Mouse (Mus musculus) stomach, embryonic 16.5 days (tissue): ENCODE results near the gene Zfp330. TPM values are rescaled to one million over a fixed set of nuclear protein-coding genes. Genes with fewer than 3 reads are reported as not detected.

Experiments
- ATAC-seq: fragments of 200-750 bp; cut with Nextera tagmentation; 2 replicates; pipeline ENCODE4 v1.8.0; 2017; ENCODE audit warnings: moderate number of reproducible peaks, moderate TSS enrichment; ENCODE audit not compliant: insufficient read depth, low FRiP score
- H3K27ac ChIP-seq: fragments of 300-500 bp; sonication (generic); 2 replicates; pipeline ENCODE4 v1.5.1; 2014; ENCODE audit warnings: low read length
- H3K27me3 ChIP-seq: fragments of 300-500 bp; sonication (generic); 2 replicates; pipeline ENCODE4 v1.6.1; 2014; ENCODE audit warnings: low read length, control low read depth, mixed read lengths; ENCODE audit not compliant: control insufficient read depth, insufficient read depth
- H3K36me3 ChIP-seq: fragments of 300-500 bp; sonication (generic); 2 replicates; pipeline ENCODE4 v1.6.1; 2014; ENCODE audit warnings: low read length; ENCODE audit not compliant: control insufficient read depth, insufficient read depth
- H3K4me1 ChIP-seq: fragments of 300-500 bp; sonication (generic); 2 replicates; pipeline ENCODE4 v1.6.1; 2014; ENCODE audit warnings: low read length, control low read depth, mixed read lengths; ENCODE audit not compliant: control insufficient read depth, insufficient read depth
- H3K4me2 ChIP-seq: fragments of 300-500 bp; sonication (generic); 2 replicates; pipeline ENCODE4 v1.6.1; 2014; ENCODE audit warnings: low read depth, low read length, mixed read lengths
- H3K4me3 ChIP-seq: fragments of 300-500 bp; sonication (generic); replicated peaks from 2 replicates; pipeline ENCODE4 v1.5.1; 2014; ENCODE audit warnings: mild to moderate bottlenecking, low read length
- H3K9ac ChIP-seq: fragments of 300-500 bp; sonication (generic); 2 replicates; pipeline ENCODE4 v1.6.1; 2014; ENCODE audit warnings: low read length
- H3K9me3 ChIP-seq: fragments of 300-500 bp; sonication (generic); replicated peaks from 2 replicates; pipeline ENCODE4 v1.6.1; 2016; ENCODE audit warnings: low read length, control low read depth; ENCODE audit not compliant: control insufficient read depth
- WGBS: fragments of 180-500 bp; shearing (Covaris S2); extraction: QIAGEN DNeasy Blood & Tissue Kit; methylation state at CpG from one replicate; pipeline ENCODE4 v1.1.7; 2014; 5-methylcytosine and 5-hydroxymethylcytosine counted together
- polyA plus RNA-seq: library from polyadenylated mRNA; unstranded; fragments of >200 nt; fragmentation: Nextera tagmentation; extraction: Ambion mirVana; gene quantifications from 2 replicates; pipeline ENCODE4 v1.2.1, GENCODE M21; 2015

Gene Zfp330
- polyA plus RNA-seq, result 65.9 and 67.5 TPM in 2 replicates

DNA sequence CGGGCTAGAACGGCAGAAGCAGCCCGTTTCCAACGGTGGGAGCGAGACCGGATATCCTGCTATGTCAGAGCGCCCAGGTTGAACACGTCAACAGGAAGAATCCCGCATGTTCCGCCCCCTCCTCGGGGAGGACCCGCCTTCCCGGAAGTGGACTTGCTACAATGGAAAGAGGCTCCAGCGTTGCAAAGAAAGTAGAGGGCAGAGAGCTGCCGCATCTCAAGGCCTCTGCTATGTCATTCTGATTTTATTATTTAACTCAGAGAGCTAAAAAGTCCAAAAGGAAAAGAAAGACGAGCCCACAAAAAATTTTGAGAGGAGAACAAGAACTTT lies at the start of gene Zfp330:
Gene Zfp330, minus strand, starts transcription at position 68 of the 330 bp plus-strand sequence.
- 0% methylated on average over 16 of the region's 16 CpGs for WGBS
- H3K9me3 ChIP-seq, result no peaks in the 10 kb centered on the region
- ATAC-seq, result peak; percentile 98
- peaks cover 7% of the 10 kb centered on the region; the same call in 1 of the 2 replicates for H3K36me3 ChIP-seq
- peak within 1 kb of the TSS; percentile 68 for H3K27ac ChIP-seq
- H3K9ac ChIP-seq, result peak within 1 kb of the TSS; percentile 91
- H3K27me3 ChIP-seq, result no peaks in the 10 kb centered on the region
- H3K4me3 ChIP-seq, result peak within 1 kb of the TSS; percentile 82
- peaks cover 3% of the 10 kb centered on the region; the same call in 1 of the 2 replicates for H3K4me1 ChIP-seq
- peak within 1 kb of the TSS; percentile 70 for H3K4me2 ChIP-seq

DNA sequence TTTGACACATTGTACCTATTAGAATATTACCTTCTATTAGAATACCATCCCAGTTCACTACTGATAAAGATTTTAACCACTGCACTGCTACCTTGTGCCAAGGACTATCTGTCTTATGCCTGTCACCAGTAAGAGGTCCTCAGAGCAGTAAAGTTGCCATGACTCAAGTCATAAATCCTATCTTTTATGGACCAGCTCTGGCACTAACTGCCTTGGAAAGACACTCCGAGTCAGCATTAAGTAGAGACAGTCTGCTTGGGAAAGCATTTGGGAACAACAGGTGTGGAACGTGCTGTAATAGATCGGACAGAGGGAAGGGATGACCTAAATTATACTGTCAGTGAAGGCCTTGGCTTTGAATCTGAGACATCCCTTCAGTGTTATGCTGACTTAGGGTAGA lies 4.0 kb upstream of the Zfp330 start:
- ATAC-seq, result no peak
- 63% methylated on average over 3 of the region's 3 CpGs for WGBS

DNA sequence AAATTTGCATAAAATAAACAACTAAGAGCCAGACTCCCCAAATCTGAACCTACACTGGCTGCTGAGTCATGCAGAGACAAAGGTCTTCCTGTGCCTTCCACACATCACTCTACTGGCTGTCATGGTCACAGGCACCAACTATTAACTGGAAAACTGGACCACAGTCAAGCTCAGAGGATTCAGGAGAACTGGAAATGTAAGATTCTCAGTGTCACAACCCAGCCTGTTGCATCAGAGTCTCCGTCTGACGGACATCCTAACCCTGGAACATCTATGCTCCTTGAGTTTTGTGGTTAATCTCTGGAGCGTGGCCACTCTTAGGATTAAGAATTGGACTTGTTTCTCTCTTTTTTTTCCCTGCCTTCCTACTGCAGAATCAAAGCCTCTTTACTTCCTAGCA lies 3.4 kb upstream of the Zfp330 start:
- no peak overlapping the region for H3K27ac ChIP-seq
- ATAC-seq, result no peak
- H3K4me1 ChIP-seq, result peaks cover 3% of the 10 kb centered on the region; the same call in 1 of the 2 replicates
- no peaks in the 10 kb centered on the region for H3K27me3 ChIP-seq
- H3K36me3 ChIP-seq, result no peaks in the 10 kb centered on the region
- WGBS, result 74% methylated on average over 3 of the region's 3 CpGs
- no peak overlapping the region for H3K4me2 ChIP-seq
- no peak overlapping the region for H3K4me3 ChIP-seq
- H3K9me3 ChIP-seq, result no peaks in the 10 kb centered on the region
- H3K9ac ChIP-seq, result no peak overlapping the region

More for the DNA sequence above, 4.0 kb upstream of the Zfp330 start:
- Histone ChIP-seq H3K4me1 (peaks cover 3% of the 10 kb centered on the region; the same call in 1 of the 2 replicates), H3K27me3 (no peaks in the 10 kb centered on the region), H3K27ac (no peak overlapping the region), H3K9ac (no peak overlapping the region), H3K36me3 (no peaks in the 10 kb centered on the region), H3K4me2 (no peak overlapping the region), H3K9me3 (no peaks in the 10 kb centered on the region), H3K4me3 (no peak overlapping the region)

DNA sequence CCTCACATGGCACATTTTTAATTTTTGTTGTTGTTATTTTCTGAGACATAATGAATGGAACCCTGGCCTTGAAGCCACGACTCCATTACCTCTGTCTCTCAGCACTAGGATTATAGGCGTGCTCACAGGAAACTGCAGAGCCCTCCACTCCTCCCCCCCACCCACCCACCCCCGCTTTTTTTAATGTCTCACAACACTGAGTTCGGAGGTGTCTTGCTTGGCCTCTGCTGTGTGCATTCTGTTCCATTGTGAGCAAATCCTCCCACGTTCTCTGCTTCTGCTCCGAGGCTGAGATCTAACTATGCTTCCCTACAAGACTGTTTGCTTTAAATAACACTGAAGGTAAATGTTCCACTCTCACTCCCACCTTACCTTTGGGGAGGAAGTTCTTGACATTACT lies 522 bp upstream of the Zfp330 start:
- 43% methylated on average over 6 of the region's 6 CpGs for WGBS
- peak; percentile 23; the same call in 1 of the 2 replicates for ATAC-seq

DNA sequence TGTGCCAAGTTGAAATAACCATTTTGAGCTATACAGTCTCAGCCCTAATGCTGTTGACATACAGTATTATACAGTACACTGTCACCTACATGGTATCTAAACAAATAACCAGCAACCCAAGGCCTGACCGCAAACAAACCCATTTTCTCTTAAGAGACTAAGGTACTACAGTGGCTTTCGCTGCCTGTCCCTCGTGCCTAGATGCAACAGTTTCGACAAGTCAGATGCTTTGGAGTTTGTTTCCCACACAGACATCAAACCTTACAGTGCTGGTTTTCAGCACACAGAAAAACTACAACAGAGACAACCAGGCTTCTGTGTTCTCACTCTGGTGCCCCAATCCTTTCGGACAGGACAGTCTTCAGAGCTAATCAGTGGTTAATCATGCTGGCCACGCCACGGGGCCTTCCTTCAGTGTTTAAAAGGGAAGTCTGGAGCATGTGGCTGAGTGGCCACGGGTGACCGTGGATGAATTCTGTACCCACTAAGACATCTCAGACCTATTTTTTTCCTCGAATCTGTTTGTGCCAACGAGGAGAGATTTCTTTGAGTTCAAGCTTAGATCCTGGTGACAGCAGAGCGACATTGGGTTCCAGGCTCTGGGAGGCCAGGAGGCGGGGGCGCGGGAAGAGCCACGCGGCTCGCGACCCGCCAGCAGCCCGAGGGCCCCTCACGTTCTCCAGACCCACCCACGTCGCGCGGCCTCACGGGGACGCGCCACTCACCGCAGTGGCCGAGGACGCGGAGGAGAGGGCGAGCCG lies 448 bp downstream of the Zfp330 start:
- H3K27me3 ChIP-seq, result no peaks in the 10 kb centered on the region
- H3K27ac ChIP-seq, result peak overlapping the region; percentile 68
- H3K4me2 ChIP-seq, result peak overlapping the region; percentile 70
- H3K9me3 ChIP-seq, result no peaks in the 10 kb centered on the region
- peak overlapping the region; percentile 82 for H3K4me3 ChIP-seq
- H3K9ac ChIP-seq, result peak overlapping the region; percentile 91
- peaks cover 3% of the 10 kb centered on the region; the same call in 1 of the 2 replicates for H3K4me1 ChIP-seq
- WGBS, result 4% methylated on average over 35 of the region's 35 CpGs
- peak; percentile 73 for ATAC-seq
- H3K36me3 ChIP-seq, result peaks cover 11% of the 10 kb centered on the region; the same call in 1 of the 2 replicates

More for the DNA sequence above, 522 bp upstream of the Zfp330 start:
- Histone ChIP-seq H3K4me2 (peak overlapping the region; percentile 70), H3K36me3 (peaks cover 7% of the 10 kb centered on the region; the same call in 1 of the 2 replicates), H3K27ac (peak overlapping the region; percentile 47; the same call in 1 of the 2 replicates), H3K4me3 (peak overlapping the region; percentile 82), H3K27me3 (no peaks in the 10 kb centered on the region), H3K9me3 (no peaks in the 10 kb centered on the region), H3K4me1 (peaks cover 3% of the 10 kb centered on the region; the same call in 1 of the 2 replicates), H3K9ac (peak overlapping the region; percentile 91)

DNA sequence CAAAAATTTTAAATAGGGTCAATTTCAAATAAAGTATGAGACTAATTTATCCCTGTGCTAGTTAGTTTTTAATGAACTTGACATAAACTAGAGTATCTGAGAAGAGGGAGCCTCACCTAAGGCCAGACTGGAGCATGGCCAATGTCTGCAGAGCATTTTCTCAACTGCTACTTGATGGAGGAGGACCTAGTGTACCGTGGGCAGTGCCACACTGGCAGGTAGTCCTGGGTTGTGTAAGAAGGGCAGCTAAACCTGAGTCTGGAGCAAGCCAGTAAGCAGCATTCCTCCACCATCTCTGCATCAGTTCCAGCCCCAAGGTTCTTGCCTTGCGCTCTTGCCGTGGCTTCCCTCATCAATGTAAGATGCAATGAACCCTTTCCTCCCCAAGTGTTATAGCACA lies 3.1 kb downstream of the Zfp330 start:
- H3K9ac ChIP-seq, result no peak overlapping the region
- H3K4me1 ChIP-seq, result peaks cover 3% of the 10 kb centered on the region; the same call in 1 of the 2 replicates
- no peak overlapping the region for H3K4me3 ChIP-seq
- WGBS, result 88% methylated on average over 3 of the region's 3 CpGs
- no peak for ATAC-seq
- H3K36me3 ChIP-seq, result peaks cover 22% of the 10 kb centered on the region
- H3K27me3 ChIP-seq, result no peaks in the 10 kb centered on the region
- no peak overlapping the region for H3K27ac ChIP-seq
- no peaks in the 10 kb centered on the region for H3K9me3 ChIP-seq
- no peak overlapping the region for H3K4me2 ChIP-seq

DNA sequence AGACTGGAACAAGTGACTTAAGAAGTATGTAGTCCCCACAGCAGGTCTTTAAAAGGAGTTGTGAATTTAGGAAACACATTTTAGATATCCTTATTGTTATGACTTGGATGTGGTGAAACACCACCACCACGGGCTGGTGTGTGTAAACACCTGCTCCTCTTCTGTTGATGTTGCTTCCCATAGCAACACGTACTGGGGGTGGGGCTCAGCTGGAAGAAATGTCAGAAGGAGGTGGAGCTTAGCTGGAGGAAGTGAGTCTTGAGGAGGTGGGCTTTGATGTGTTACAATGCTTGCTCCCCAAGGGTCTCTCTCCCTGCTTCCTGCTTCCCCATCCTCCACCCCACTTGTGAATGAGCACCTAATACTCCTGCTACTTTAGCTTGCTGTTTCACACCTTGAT lies 14.9 kb downstream of the Zfp330 start:
- Histone ChIP-seq H3K27me3 (no peaks in the 10 kb centered on the region), H3K27ac (no peak overlapping the region), H3K4me3 (no peak overlapping the region), H3K4me2 (no peak overlapping the region), H3K9me3 (no peaks in the 10 kb centered on the region), H3K4me1 (no peaks in the 10 kb centered on the region), H3K9ac (no peak overlapping the region), H3K36me3 (peaks cover 12% of the 10 kb centered on the region)
- no peak for ATAC-seq
- WGBS, result 36% methylated on average over 2 of the region's 2 CpGs

DNA sequence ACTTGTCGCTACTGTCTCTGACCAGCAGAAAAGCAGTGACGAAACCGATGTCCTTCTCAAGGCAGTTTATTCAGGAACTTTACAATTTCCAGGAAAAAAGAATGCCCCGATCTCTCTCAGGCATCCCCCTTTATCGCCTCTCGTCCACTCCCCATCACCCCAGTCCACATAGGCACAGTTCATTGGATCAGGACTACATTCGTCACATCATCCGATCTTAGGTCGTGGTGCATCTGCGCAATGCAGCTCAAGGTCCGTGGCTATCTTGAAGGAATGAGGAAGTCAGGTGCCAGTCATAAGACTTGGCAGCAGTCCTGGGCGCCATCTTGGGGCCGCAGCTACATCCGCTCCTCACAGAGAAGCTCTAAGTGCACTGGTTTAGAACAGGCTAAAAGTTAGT lies 19.0 kb downstream of the Zfp330 start:
- H3K27me3 ChIP-seq, result no peaks in the 10 kb centered on the region
- no peak for ATAC-seq
- no peak overlapping the region for H3K4me2 ChIP-seq
- WGBS, result 91% methylated on average over 14 of the region's 14 CpGs
- H3K9ac ChIP-seq, result no peak overlapping the region
- H3K4me3 ChIP-seq, result no peak overlapping the region
- H3K36me3 ChIP-seq, result no peaks in the 10 kb centered on the region
- H3K4me1 ChIP-seq, result no peaks in the 10 kb centered on the region
- no peaks in the 10 kb centered on the region for H3K9me3 ChIP-seq
- H3K27ac ChIP-seq, result no peak overlapping the region

DNA sequence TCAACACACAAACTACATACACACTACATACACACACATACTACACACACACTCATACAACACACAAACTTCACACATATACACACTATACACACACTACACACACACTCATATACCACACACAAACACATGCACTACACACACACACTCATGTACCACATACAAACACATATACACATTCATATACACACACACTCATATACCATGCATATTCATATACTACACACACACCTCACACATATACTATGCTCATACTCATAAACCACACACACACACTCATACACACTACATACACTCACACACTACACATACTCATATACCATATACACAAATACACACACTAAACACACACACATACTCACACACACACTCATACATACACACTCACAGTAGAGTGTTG lies 27.3 kb downstream of the Zfp330 start:
- Histone ChIP-seq H3K27ac (no peak overlapping the region), H3K9ac (no peak overlapping the region), H3K9me3 (no peaks in the 10 kb centered on the region), H3K27me3 (no peaks in the 10 kb centered on the region), H3K4me3 (no peak overlapping the region), H3K36me3 (no peaks in the 10 kb centered on the region), H3K4me2 (no peak overlapping the region), H3K4me1 (no peaks in the 10 kb centered on the region)
- ATAC-seq, result no peak
